Mouse (Mus musculus): ENCODE data around the gene Ddx4. TPM values are rescaled to one million over a fixed set of nuclear protein-coding genes. Genes with fewer than 3 reads are reported as not detected.
"Not testable (repeated sequence)": the region's sequence is repeated elsewhere in the genome, so short reads cannot be mapped to it uniquely, and the experiment has no call there.

Gene Ddx4
- polyA plus RNA-seq, 1 experiment: 0.05 TPM

DNA sequence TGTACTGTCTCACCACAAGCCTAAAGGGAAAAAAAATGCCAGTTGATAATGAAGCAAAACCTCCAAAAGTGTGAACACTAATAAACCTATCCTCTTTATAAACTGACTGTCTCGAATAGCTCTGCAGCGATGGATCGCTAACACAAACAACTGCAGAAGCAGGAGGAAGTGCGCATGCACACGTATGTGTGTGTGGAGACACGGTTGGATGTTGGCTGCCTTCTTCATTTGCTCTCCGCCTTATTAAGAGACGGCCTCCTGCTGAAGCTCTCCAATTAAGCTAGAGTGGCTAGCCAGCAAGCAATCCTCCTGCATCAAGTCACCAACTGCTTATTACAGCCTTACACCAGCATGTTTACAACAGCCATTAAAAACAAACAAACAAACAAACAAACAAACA lies 70.0 kb downstream of the Ddx4 start:
- Histone ChIP-seq H3K27me3 (replicated peaks; ENCODE audit: control insufficient read depth, insufficient read depth, low read length) (no peaks in the 10 kb centered on the region), H3K36me3 (ENCODE audit: control insufficient read depth, insufficient read depth, low read length) (no peaks in the 10 kb centered on the region), H3K27ac (ENCODE audit: insufficient read depth, low read depth, low read length) (no peak overlapping the region), H3K4me3 (ENCODE audit: insufficient read depth, low read depth, low read length) (no peak overlapping the region), H3K4me1 (ENCODE audit: control insufficient read depth, insufficient read depth, low read length) (no peaks in the 10 kb centered on the region)
- WGBS: 91% methylated on average over 8 of the region's 8 CpGs
- TF ChIP-seq CTCF (conservative IDR thresholded peaks at IDR 0.05; ENCODE audit: insufficient read depth, insufficient read length, low read depth, low read length): no peak
- no peak for TF ChIP-seq POLR2A (IDR thresholded peaks at IDR 0.05; ENCODE audit: low read depth, low read length)
- DNase-seq: no peak

DNA sequence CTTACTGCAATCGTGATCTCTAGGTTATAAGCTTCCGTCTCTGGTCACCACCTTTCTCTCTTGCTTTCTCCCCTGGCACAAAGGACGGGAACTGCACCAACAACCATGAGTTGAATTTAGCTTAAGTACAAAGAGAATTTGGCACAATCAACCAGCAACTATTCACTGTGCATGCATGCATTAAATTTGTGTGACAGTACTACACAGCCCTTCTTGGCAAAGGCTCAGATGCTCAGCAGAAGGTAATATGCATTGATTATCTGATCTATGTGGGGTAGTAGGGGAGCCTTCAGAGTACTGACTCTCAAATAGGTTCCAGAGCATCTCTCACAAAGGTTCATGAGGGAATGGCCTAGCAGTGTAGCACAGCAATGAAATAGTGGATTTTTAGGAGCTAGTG lies 70.5 kb downstream of the Ddx4 start:
- TF ChIP-seq CTCF (conservative IDR thresholded peaks at IDR 0.05; ENCODE audit: insufficient read depth, insufficient read length, low read depth, low read length) (no peak), POLR2A (IDR thresholded peaks at IDR 0.05; ENCODE audit: low read depth, low read length) (no peak)
- 82% methylated on average over 3 of the region's 3 CpGs for WGBS

DNA sequence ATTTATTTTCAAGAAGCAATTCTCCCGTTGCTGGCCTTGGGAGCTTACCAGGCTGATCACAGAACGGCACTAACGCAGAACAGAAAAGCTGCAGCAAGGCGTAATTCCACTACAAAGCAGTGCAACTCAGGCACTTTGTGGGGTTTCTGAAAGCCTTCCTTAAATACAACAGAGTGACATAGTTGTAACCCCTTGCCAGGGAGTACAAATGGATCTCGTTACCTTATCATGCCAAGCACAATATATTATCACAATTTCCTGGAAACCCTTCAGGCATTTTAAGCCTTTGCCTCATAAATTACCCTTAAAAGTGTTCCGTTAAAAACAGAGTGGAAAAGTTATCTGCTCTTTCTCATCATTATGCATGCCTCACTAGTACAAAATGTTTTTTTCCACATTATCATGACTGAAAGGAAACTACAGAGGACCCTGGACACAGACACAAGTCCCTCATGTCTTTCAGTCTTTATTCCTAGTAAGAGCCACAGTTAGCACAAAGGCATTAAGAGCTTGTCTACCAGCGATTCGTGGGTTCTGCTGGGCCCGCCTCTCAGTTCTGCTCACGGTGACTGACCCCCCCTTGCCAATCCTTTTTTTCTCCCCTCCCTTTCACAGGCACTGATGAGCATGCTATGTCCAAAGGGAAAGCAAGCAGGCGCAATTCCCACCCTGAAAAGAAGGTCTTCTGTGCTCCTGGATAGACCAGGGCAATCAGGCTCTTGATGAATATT lies 71.5 kb downstream of the Ddx4 start:
- peak; percentile 30 for DNase-seq
- Histone ChIP-seq H3K4me1 (ENCODE audit: control insufficient read depth, insufficient read depth, low read length) (no peaks in the 10 kb centered on the region), H3K27me3 (replicated peaks; ENCODE audit: control insufficient read depth, insufficient read depth, low read length) (no peaks in the 10 kb centered on the region), H3K27ac (ENCODE audit: insufficient read depth, low read depth, low read length) (no peak overlapping the region), H3K36me3 (ENCODE audit: control insufficient read depth, insufficient read depth, low read length) (no peaks in the 10 kb centered on the region), H3K4me3 (ENCODE audit: insufficient read depth, low read depth, low read length) (no peak overlapping the region)
- TF ChIP-seq CTCF (conservative IDR thresholded peaks at IDR 0.05; ENCODE audit: insufficient read depth, insufficient read length, low read depth, low read length): no peak
- TF ChIP-seq POLR2A (IDR thresholded peaks at IDR 0.05; ENCODE audit: low read depth, low read length): no peak
- 22% methylated on average over 11 of the region's 11 CpGs for WGBS

More for the DNA sequence above, 70.5 kb downstream of the Ddx4 start:
- no peak for DNase-seq
- no peak overlapping the region for H3K4me3 ChIP-seq (ENCODE audit: insufficient read depth, low read depth, low read length)
- no peak overlapping the region for H3K27ac ChIP-seq (ENCODE audit: insufficient read depth, low read depth, low read length)
- H3K4me1 ChIP-seq (ENCODE audit: control insufficient read depth, insufficient read depth, low read length): no peaks in the 10 kb centered on the region
- H3K27me3 ChIP-seq (replicated peaks; ENCODE audit: control insufficient read depth, insufficient read depth, low read length): no peaks in the 10 kb centered on the region
- no peaks in the 10 kb centered on the region for H3K36me3 ChIP-seq (ENCODE audit: control insufficient read depth, insufficient read depth, low read length)

DNA sequence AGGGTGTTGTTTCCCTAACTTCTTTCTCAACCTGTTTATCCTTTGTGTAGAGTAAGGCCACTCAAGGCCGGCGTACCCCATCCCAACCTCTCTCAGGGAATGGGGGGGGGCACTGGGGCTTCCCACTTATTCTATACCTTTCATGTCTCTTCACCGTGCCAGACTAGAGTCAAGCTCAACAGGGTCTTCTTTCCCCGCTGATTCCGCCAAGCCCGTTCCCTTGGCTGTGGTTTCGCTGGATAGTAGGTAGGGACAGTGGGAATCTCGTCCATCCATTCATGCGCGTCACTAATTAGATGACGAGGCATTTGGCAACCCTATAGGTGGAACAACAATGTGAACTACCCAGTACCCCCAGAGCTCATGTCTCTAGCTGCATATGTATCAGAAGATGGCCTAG lies 74.2 kb downstream of the Ddx4 start:
- not testable (repeated sequence) for H3K4me3 ChIP-seq (ENCODE audit: insufficient read depth, low read depth, low read length); H3K27me3 ChIP-seq (replicated peaks; ENCODE audit: control insufficient read depth, insufficient read depth, low read length); H3K27ac ChIP-seq (ENCODE audit: insufficient read depth, low read depth, low read length); H3K4me1 ChIP-seq (ENCODE audit: control insufficient read depth, insufficient read depth, low read length); H3K36me3 ChIP-seq (ENCODE audit: control insufficient read depth, insufficient read depth, low read length)
- DNase-seq: peak; percentile 99
- WGBS: 77% methylated on average over 11 of the region's 11 CpGs

DNA sequence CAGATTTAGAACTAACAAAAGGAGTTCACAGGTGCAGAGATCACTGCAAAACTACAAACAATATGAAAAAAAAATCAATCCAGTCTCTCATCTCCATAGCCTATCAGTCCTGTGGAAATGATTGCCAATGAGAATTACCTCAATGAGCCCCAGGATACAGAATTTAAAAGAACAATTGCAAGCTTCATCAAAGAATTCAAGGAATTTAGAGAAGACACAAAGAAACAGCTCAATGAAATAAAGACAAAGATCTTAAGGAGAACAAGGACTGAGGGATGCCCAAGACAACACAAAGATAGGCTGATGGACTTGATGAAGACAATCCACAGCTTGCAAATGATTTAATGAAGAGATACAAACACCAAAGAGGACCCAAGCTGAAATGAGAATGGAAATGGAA lies 78.5 kb downstream of the Ddx4 start:
- no peak for DNase-seq
- Histone ChIP-seq H3K27me3 (replicated peaks; ENCODE audit: control insufficient read depth, insufficient read depth, low read length) (no peaks in the 10 kb centered on the region; the same call in 1 of the 2 replicates), H3K27ac (ENCODE audit: insufficient read depth, low read depth, low read length) (no peak overlapping the region), H3K4me1 (ENCODE audit: control insufficient read depth, insufficient read depth, low read length) (no peaks in the 10 kb centered on the region), H3K4me3 (ENCODE audit: insufficient read depth, low read depth, low read length) (no peak overlapping the region), H3K36me3 (ENCODE audit: control insufficient read depth, insufficient read depth, low read length) (no peaks in the 10 kb centered on the region)
- TF ChIP-seq POLR2A (IDR thresholded peaks at IDR 0.05; ENCODE audit: low read depth, low read length) (no peak), CTCF (conservative IDR thresholded peaks at IDR 0.05; ENCODE audit: insufficient read depth, insufficient read length, low read depth, low read length) (no peak)

DNA sequence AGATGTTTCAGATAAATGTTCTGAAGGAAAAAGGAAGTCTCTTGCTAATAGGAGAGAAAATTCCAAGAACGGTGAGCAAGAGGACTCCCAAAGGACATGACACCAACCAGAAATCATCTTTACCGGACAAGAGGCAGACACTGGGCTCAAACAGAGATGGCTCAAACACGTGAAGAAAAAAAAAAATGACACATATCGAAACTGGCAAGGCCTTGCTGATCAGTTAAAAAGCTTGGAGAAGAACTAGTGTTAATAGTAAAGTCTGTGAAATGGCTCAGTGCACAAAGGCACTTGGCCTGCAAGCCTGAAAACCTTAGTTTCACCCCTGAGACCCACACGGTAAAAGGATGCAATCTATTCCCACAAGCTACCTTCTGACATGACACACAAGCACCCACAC lies 81.5 kb downstream of the Ddx4 start:
- DNase-seq: no peak
- Histone ChIP-seq H3K4me1 (ENCODE audit: control insufficient read depth, insufficient read depth, low read length) (no peaks in the 10 kb centered on the region), H3K4me3 (ENCODE audit: insufficient read depth, low read depth, low read length) (no peak overlapping the region), H3K36me3 (ENCODE audit: control insufficient read depth, insufficient read depth, low read length) (no peaks in the 10 kb centered on the region), H3K27me3 (replicated peaks; ENCODE audit: control insufficient read depth, insufficient read depth, low read length) (no peaks in the 10 kb centered on the region; the same call in none of the 2 replicates), H3K27ac (ENCODE audit: insufficient read depth, low read depth, low read length) (no peak overlapping the region)
- TF ChIP-seq POLR2A (IDR thresholded peaks at IDR 0.05; ENCODE audit: low read depth, low read length): no peak
- WGBS: 63% methylated on average over 5 of the region's 5 CpGs

DNA sequence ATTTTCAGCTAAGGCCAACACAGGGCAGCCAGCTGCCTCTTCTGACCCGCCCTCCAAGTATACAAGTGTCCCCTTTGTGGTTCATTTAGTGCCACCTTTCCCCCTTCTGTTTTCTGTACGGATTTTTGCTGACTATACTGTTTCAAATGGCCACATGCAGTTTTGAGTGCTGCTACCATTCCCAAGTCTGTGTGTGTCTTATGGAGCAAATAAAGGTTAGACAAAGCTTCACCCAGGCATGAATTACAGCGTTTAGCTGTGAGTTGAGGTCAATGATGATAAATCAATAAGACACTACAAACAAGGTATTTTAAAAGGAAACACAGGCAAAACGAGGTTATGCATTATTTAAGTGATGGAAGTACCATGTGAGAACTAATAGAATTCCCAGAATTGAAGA lies 82.7 kb downstream of the Ddx4 start:
- WGBS: 43% methylated on average over 4 of the region's 4 CpGs
- TF ChIP-seq CTCF (conservative IDR thresholded peaks at IDR 0.05; ENCODE audit: insufficient read depth, insufficient read length, low read depth, low read length) (no peak), POLR2A (IDR thresholded peaks at IDR 0.05; ENCODE audit: low read depth, low read length) (no peak)
- Histone ChIP-seq H3K4me3 (ENCODE audit: insufficient read depth, low read depth, low read length) (no peak overlapping the region), H3K27me3 (replicated peaks; ENCODE audit: control insufficient read depth, insufficient read depth, low read length) (no peaks in the 10 kb centered on the region; the same call in none of the 2 replicates), H3K4me1 (ENCODE audit: control insufficient read depth, insufficient read depth, low read length) (no peaks in the 10 kb centered on the region), H3K36me3 (ENCODE audit: control insufficient read depth, insufficient read depth, low read length) (no peaks in the 10 kb centered on the region), H3K27ac (ENCODE audit: insufficient read depth, low read depth, low read length) (no peak overlapping the region)
- DNase-seq: no peak
